Mouse (Mus musculus) right cerebral cortex, adult 2 months (tissue): ENCODE results near the gene Casz1.

Experiments
- DNase-seq, 2 experiments: peaks; one replicate each; pipeline ENCODE4 v3.0.0; 2021 to 2022; ENCODE audit warnings: low spot score in 2 of 2

The Casz1 gene

GRCm38 (mm10) chr4:148804137-148804779, at the start of gene Casz1:
Gene Casz1, plus strand, starts transcription at chr4:148804429.
- DNase-seq = peak; percentile 86 to 90

- no peak for DNase-seq
Observed at GRCm38 (mm10) chr4:148758863-148759262, 45.4 kb upstream of the Casz1 start.

GRCm38 (mm10) chr4:148760152-148760551, 44.1 kb upstream of the Casz1 start:
- no peak for DNase-seq

DNA sequence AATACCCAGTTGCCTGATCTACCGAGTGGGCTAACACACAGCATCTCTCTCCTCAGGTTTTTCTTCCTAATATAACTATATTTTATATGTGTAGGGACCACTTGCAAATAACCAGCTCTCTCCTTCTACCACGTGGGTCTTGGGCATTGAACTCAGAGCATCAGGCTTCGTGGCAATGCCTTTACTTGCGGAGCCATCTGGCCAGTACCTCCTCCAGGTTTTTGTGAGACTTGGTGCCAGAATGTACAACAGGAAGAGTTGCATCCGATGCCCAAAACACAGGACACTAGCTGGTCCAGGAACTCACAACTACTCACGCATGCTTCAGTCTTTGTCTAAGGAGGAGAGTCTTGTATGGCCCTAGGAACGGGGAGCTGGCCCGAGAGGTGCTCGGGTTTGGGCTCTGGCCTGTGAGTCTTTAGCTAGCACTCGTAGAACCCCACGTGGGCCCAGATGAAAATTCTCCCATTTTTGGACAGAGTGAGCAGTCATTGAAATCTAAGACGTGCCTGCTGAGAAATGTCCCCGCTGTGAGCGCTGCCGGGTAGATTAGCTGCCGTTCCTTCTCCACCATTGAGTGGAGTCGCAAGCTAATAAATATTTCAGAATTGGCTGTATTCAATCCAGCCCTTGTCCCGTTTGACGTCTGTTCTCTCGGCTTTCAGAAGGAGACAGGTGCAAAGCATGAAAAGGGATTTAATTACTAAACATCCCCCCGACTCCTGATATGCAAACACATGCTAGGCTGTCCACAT, 38.0 kb upstream of the Casz1 start:
- DNase-seq = no peak

GRCm38 (mm10) chr4:148767655-148768305, 36.4 kb upstream of the Casz1 start:
- no peak for DNase-seq

DNA sequence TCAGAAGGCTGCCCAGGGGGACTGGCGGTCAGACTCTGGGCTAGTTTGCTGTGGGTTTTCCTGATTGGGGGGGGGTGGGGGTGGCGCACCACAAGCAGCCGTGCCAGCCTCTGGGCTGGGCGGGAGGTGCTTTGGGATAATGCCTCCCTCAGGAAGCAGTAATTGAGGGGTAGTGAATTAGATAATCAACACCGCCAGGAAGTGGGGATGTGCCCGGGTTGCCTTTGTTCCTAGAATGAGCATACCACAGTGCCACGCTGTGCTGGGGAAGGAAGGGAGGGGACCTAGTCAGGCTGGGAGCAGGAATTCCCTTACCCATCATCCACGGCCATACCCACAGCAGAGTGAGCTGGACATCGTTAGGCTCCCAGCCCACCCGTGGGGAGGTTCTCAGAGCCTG, 35.6 kb upstream of the Casz1 start:
- DNase-seq = no peak

DNA sequence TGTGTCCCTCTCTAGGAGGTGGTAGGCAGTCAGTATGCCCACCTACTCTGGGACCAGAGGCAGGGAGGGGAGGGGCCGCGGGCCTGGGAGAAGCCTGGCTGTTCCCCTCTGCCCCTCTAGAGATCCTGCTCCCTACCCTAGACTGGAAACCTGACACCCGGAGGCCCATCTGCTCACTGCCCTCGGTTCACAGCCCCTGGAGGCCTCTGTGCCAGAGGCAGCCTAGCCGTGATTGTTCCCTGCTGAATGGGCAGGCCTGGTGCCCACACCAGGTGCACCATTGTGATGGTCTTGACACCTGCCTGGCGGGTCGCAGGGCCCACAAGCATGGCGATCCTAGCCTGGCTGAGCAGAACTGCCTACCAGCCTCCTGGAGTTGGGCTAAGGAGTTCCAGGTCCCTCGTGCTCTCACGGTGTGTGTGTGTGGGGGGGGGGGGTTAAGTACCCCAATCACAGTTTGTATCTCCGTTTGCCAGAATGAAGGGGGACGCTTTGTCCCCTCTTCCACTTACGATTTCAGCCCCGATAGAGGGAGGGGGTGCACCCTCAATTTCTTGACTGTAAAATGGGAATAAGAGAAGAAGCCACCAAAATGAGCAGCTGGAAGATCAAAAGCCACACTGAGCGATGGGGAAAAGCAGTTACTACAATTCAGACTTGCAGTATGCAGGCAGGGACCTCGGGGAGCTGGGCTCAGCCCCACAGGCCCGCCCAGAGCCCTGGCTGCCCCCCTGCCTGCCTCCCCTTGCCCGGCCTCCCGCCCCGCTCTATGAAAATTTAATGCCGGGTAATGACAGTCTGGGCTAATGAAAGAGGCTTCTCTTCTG, 33.4 kb upstream of the Casz1 start:
- DNase-seq = no peak

- no peak for DNase-seq
Observed at GRCm38 (mm10) chr4:148771409-148771929, 32.8 kb upstream of the Casz1 start.

- DNase-seq = no peak
Observed at GRCm38 (mm10) chr4:148772658-148773057, 31.6 kb upstream of the Casz1 start.

GRCm38 (mm10) chr4:148774036-148774435, 30.2 kb upstream of the Casz1 start:
- DNase-seq = no peak

DNA sequence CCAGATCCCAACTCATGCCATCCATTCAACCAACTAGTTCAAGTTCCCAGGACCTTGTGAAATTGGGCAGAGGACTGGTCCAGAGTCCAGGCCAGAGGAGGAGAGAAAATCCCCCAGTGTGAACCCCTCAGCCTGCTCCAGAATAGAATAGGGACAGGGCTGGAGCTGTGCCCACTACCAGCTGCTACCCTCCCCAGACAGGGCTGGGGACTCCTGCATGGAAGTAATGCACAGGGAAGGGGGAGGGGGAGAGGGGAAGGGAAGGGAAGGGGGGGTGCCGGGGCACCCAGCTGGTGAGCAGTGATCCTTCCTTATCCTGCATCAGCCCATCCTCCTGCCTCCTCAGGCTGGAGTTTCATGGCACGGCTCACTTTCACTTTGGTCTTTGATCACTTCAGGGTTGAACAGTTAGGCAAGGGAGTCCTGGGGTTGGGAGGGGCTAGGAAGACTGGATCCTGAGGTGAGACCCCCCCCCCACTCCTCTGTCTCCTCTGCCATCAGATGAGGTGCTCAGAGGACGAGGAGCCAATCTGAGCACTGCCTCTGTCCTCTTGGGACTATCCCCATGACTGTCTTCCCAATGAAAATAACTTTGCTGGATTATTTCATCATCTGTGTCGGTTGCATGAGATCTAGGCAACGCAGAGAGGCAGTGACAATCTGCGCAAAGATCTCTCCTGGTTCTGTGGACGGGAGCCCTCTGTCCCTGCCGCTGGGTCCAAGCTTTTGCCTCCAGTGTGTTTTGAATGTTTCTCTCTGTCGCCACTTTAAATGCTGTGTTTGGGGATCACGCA, 28.6 kb upstream of the Casz1 start:
- no peak for DNase-seq

DNA sequence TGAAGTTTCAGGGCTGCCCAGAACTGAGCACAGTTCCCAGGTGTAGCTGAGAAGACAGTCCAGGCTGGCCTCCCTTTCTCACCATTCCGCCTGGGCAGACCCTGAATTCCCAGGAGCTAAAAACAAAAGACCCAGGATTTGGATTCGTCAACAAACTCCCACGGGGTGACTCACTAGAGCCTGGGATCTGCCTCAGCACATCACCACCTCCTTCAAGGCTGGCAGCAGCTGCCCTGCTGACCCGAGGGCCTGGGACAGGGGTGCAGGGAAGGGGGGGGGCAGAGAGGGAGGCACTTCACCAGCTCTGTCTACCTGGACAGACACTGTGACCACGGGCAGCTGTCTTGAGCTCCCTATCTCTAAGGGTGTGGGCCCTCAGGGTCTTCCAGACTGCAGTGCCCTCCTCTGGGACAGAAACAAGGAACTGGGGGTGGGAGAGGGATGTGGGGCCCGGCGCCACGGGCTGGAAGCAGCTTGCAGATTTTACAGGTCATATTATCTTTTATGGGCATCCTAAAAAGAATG, 24.1 kb upstream of the Casz1 start:
- DNase-seq = no peak

DNA sequence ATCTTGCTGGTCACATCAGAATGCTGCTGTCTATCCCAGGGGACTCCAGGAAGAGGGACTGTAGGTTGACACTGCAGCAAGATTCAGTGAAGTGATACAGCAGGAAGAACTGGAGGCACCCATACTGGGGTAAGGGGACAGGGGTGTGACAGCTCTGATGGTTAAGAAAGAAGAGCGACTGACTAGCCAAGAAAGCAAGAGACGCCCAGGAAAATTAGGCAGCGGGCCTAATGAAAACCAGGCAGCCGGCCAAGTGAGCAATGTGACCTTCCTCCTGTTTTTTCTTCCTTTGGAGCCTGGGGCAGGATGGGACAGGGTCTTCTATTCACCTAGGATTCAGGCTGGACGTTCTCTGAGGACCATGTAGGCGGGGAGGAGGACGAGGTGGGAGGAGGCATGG, 22.7 kb upstream of the Casz1 start:
- DNase-seq = no peak

- DNase-seq = no peak
Observed at GRCm38 (mm10) chr4:148782880-148783279, 21.3 kb upstream of the Casz1 start.

DNA sequence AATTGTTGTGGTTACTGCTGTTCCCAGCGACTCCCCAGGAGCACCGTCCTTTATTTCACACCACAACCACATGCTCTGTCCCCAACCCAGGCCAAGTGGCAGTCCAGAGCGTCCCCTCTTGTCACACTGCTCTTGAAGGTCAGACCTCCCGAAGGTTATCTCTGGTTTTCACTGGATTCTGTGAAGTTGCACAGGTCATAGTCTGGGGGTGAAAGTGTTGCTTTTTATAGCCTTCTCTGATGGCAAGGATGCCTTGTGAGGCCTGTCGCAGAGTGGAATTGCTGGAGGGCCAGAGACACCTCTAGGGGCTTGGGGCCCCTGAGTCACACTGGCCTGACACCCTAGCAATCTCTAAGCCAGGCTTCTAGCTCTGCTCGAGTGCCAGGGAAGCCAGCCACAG, 20.5 kb upstream of the Casz1 start:
- no peak for DNase-seq

DNA sequence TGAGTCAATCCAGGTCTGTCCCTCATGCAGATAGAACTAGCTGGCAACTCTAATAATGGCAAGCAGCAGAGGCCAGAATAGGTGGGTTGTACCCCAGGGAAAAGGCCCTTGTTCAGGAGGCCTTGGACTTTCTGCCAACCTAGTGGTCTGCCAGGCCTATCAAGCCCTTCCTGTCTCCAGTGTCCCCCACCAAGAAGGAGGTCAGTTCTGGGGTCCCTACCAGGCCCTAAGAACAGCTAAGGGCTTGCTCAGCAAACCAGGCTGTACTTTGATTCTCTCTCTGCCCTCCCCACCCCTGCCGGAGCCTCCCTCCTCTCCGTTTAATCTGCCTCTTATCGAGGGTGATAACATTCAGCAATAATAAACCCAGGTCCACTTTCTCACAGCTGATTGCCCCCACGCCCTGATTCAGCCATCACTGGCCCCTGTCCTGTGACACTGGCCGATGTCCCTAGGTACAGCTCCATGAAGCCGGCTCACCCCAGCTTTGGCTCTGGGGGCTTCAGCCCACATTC, 19.1 kb upstream of the Casz1 start:
- DNase-seq = no peak

- DNase-seq = no peak
Observed at GRCm38 (mm10) chr4:148785995-148786394, 18.2 kb upstream of the Casz1 start.

- no peak for DNase-seq
Observed at GRCm38 (mm10) chr4:148790940-148791339, 13.3 kb upstream of the Casz1 start.

GRCm38 (mm10) chr4:148795038-148795437, 9.2 kb upstream of the Casz1 start:
- DNase-seq = no peak

DNA sequence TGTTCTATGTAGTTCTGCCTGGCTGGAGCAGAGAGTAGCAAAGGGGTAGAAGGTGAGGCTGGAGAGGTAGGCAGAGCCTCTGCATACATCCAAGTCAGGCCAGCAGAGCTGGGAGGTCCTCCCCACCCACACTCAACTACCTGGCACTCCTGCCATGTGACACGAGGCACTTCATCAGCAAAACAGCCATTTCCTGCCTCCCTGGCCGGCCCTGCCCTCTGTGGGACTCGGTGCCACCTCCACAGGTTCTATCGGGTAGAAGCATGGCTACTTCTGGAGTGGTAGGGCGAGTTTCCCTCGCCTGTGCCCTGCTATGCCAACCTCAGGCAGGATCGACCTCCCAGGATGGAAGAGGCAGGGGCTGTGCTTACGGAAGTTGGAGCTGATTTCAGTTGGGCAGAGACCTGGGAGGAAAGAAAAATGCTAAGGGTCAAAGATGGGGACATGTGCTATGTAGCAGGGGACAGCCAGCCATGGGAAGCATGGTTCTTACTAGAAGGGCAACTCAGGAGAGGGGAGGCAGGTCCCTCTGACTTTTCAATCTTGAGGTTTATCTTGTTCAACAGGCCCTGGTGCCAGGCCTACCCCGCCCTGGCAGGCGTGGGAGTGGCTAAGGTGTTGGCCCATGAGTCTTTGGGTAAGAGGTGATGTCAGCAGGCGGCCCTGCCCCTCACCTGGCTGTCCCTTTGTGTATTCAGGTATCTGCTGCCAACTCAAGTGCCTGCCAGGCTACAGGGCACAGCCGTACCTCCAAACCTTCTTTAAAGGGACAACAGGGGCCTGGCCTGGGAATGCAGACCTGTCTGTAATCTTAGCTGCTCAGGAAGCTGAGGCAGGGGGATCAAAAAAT, 6.5 kb upstream of the Casz1 start:
- no peak for DNase-seq
